Mouse (Mus musculus) liver, adult 2 months (tissue): ENCODE measurements at regions not wholly inside any gene's neighbourhood (a gene's known extent, or its start where the extent isn't known, plus 50 kb on each side); places are given as distances from the start of the nearest gene placed in this dataset.

Source experiments
- CTCF ChIP-seq: fragments of 200-500 bp; IDR thresholded peaks from 2 replicates; pipeline ENCODE4 v1.5.1; 2011; ENCODE audit warnings: low read depth, low read length, control low read depth
- POLR2A ChIP-seq: fragments of 200-500 bp; IDR thresholded peaks from 2 replicates; pipeline ENCODE4 v1.6.1; 2011; ENCODE audit warnings: low read length, control low read depth; ENCODE audit not compliant: insufficient read depth; ENCODE audit errors: extremely low read depth

DNA sequence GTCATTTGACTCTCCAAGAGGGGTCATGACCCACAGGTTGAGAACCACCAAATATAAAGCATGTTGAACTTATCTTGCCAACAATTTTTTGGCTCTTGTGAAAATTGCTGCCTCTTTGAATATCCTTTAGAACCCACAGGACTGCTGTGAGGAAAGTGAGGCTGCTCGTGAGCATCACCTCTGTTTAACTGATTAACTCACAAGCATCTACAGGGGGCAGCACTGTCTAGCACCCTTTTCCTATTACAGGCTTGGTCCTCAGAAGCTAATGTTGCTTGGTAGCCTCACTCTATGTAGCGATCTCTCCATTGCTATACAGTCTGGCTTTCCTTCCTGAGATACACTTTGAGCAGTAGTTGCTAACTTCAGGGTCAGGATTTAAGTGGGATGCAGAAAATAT lies 522.4 kb upstream of the Adam24 start:
- TF ChIP-seq CTCF (no peak), POLR2A (no peak)
